Mouse (Mus musculus) heart, embryonic 10.5 days (tissue): ENCODE measurements at regions not wholly inside any gene's neighbourhood (a gene's known extent, or its start where the extent isn't known, plus 50 kb on each side); places are given as distances from the start of the nearest gene placed in this dataset.
"Not testable (repeated sequence)": the region's sequence is repeated elsewhere in the genome, so short reads cannot be mapped to it uniquely, and the experiment has no call there.

Source experiments
- DNase-seq: peaks from one replicate; pipeline ENCODE4 v3.0.0-alpha.2; 2017; ENCODE audit warnings: low spot score
- H3K27ac ChIP-seq: fragments of 300-500 bp; sonication (generic); 2 replicates; pipeline ENCODE4 v1.5.1; 2016; ENCODE audit warnings: mild to moderate bottlenecking
- H3K27me3 ChIP-seq: fragments of 300-500 bp; sonication (generic); 2 replicates; pipeline ENCODE4 v1.6.1; 2016; ENCODE audit warnings: mild to moderate bottlenecking; ENCODE audit not compliant: poor library complexity, insufficient read depth, severe bottlenecking
- H3K36me3 ChIP-seq: fragments of 300-500 bp; sonication (generic); 2 replicates; pipeline ENCODE4 v1.6.1; 2016; ENCODE audit warnings: mild to moderate bottlenecking, moderate library complexity
- H3K4me1 ChIP-seq: fragments of 300-500 bp; sonication (generic); 2 replicates; pipeline ENCODE4 v1.6.1; 2016; ENCODE audit warnings: mild to moderate bottlenecking
- H3K4me3 ChIP-seq: fragments of 300-500 bp; sonication (generic); 2 replicates; pipeline ENCODE4 v1.5.1; 2016; ENCODE audit warnings: mild to moderate bottlenecking, moderate library complexity
- H3K9me3 ChIP-seq: fragments of 300-500 bp; sonication (generic); 2 replicates; pipeline ENCODE4 v1.6.1; 2016; ENCODE audit warnings: mild to moderate bottlenecking, moderate library complexity
- WGBS: fragments of 180-500 bp; shearing (Covaris S2); methylation state at CpG from one replicate; pipeline ENCODE4 v1.1.7; 2016; 5-methylcytosine and 5-hydroxymethylcytosine counted together

DNA sequence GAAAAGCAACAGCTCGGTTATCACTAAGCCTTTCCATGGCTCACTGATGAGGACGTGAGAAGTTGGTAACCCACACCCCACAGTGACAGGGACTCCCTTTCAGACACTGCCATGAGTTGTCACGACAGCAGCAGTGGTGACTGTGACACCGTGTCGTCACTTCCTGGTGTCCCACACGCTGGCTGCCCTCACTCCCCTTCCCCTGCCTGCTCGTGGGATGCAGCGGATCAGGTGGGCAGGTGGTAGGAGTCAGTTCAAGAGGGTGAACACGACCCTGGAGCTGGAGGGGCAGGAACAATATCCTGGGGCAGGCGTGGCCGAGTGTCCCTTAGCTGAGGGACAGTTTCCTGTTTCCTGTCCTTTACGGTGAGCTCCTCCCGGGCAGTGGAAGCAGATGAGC is 264.9 kb downstream of the Prex1 start:
- Histone ChIP-seq H3K36me3 (no peaks in the 10 kb centered on the region), H3K4me1 (peaks cover 65% of the 10 kb centered on the region), H3K27ac (peak overlapping the region; percentile 82), H3K9me3 (no peaks in the 10 kb centered on the region), H3K27me3 (no peaks in the 10 kb centered on the region), H3K4me3 (no peak overlapping the region)
- DNase-seq, result no peak
- 41% methylated on average over 13 of the region's 13 CpGs for WGBS

DNA sequence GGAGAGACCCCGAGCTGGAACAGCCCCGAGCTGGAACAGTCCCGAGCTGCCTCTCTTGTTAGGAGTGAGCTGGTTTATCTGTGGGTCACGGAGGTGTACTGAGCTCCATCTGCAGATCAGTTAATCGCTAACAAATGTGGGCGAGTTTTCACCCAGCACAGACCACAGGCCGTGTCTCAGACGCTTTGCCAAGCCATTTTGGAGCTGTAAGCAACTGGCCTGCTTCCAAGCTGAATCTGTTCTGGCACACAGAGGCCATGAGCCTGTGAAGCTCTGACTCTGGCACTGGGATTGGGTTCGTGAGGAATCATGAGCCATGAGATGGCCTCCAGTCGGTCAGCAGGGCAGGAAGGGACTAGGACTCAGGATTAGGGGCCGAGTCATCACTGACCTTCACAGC is 265.5 kb downstream of the Prex1 start:
- WGBS, result 55% methylated on average over 11 of the region's 11 CpGs
- Histone ChIP-seq H3K27me3 (no peaks in the 10 kb centered on the region), H3K4me1 (peaks cover 61% of the 10 kb centered on the region), H3K27ac (peak overlapping the region; percentile 82), H3K4me3 (no peak overlapping the region), H3K36me3 (no peaks in the 10 kb centered on the region), H3K9me3 (no peaks in the 10 kb centered on the region)
- DNase-seq, result no peak

DNA sequence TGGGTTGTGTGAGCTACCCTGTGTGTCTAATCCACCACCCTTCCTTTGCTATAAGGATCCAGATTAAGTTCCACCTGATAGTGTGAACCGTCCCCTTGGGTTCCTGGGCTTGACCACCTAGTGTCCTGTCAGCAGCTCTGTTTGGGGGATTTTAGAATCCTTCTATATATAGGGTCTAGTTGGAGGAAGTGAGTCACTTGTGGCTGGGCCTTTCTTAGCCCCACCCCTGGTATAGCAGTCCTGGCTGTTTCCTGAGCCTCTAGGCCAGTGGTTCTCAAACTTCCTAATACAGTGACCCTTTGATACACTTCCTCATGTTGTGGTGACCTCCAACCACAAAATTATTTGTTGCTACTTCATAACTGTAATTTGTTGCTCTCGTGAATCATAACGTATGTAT is 267.1 kb downstream of the Prex1 start:
- Histone ChIP-seq H3K27me3 (no peaks in the 10 kb centered on the region), H3K9me3 (no peaks in the 10 kb centered on the region), H3K36me3 (no peaks in the 10 kb centered on the region), H3K4me1 (peaks cover 73% of the 10 kb centered on the region), H3K4me3 (no peak overlapping the region), H3K27ac (peak overlapping the region; percentile 77)
- no peak for DNase-seq
- WGBS, result 70% methylated on average over 3 of the region's 3 CpGs

DNA sequence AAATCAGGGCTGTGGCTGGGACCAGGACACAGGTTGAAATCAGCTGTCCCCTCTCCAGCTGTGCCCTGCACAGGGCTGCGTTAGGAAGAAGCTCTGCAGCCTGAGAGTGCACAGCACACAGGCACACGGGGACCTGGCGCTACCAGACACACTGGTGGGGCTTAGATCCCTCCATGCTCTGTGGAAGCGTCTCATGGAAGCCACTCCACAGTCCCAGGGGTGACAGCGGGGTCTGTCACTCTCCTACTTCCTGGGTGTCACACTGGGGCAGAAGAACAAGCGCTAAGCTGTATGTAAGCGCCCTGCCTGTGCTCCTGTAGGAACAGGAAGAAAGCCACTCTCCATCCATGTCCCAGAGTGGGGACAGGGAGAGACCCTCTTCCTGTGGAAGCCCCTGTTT is 267.8 kb downstream of the Prex1 start:
- H3K4me3 ChIP-seq, DNase-seq, H3K36me3 ChIP-seq, H3K9me3 ChIP-seq, H3K27me3 ChIP-seq: not testable (repeated sequence)
- WGBS, result 59% methylated on average over 7 of the region's 7 CpGs
- H3K27ac ChIP-seq, result peak overlapping the region; percentile 77
- peaks cover 68% of the 10 kb centered on the region for H3K4me1 ChIP-seq

DNA sequence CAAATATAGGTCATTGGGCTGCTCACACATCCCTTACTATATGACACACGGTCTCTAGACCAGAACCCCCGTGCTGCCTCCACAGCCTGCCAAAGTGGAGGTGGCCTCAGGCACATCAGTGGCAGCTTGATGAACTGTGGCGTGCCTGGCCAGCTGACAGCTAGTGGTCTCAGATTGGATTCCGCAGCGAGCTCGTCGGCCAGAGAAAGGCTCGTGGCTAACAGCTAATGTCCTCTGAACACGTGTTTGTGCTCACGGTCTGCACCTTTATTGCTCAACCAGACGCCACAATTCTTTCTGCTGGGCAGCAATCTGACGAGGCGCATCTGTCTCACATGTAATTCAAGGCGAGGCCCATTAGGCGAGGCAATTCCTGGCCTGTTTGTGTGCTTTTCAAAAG is 270.6 kb downstream of the Prex1 start:
- Histone ChIP-seq H3K27ac (peak overlapping the region; percentile 59), H3K27me3 (no peaks in the 10 kb centered on the region), H3K36me3 (no peaks in the 10 kb centered on the region), H3K9me3 (no peaks in the 10 kb centered on the region), H3K4me3 (no peak overlapping the region), H3K4me1 (peaks cover 58% of the 10 kb centered on the region)
- no peak for DNase-seq
- 59% methylated on average over 15 of the region's 15 CpGs for WGBS

DNA sequence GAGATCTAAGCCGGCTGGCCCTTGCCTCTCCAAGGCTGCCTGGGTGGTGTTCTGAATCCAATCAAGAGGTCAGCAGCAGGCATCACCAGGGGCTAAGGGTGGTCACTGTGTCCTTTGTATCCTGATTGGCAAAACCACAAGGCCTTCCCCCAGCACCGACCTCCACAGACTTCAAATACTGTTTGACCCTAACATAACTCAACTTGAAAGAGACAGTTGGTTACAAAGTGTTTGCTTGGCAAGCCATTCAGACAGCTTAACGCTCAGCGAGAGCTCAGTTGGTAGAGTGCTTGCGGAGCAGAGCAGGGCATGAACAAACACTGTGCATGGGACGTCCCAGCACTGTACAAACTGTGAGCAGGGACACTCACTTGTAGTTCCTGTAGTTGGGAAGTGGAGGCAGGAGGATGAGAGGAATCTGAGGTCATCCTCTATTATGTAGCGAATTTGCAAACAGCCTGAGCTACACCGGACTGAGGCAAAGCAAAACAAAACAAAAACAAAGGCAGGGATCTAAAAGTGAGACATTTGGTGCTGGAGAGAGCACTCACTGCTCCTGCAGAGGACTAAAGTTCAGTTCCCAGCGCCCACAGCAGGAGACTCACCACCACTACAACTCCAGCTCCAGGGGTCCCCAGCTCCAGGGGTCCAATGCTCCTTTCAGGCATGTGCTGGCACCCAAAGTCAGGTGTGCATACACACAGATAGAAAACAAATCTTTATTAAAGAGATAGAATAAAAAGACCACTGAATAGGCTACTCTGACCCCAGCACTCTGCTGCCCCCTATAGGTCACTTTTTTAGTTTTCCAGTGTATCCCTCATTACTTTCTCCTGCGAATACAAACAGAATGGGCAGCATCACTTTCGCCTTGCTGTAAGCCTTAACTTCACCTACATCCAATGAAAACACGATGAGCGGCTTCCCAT is 273.5 kb downstream of the Prex1 start:
- Histone ChIP-seq H3K36me3 (no peaks in the 10 kb centered on the region), H3K27ac (peak overlapping the region; percentile 57), H3K9me3 (no peaks in the 10 kb centered on the region), H3K4me3 (no peak overlapping the region), H3K27me3 (no peaks in the 10 kb centered on the region), H3K4me1 (peaks cover 32% of the 10 kb centered on the region)
- 63% methylated on average over 13 of the region's 13 CpGs for WGBS
- no peak for DNase-seq

DNA sequence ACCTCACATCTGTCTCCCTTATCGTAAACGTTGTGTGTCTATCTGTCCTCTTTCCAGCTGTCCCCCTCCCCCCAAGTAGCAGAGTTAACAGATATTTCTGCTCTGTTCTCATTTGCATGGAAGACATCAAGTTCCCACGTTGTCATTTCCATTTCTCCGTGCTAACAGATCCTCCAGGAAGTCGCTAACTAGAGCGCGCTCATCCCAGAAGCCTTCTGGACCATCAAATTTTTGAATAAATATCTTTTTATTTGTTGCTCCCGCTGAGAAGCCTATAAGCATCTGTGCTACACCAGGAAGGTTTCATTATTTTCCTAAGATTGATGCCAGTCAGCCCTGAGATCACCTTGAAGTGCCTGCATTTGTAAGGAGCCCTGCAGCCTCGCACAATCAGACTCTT is 275.4 kb downstream of the Prex1 start:
- H3K9me3 ChIP-seq, result no peaks in the 10 kb centered on the region
- WGBS, result 83% methylated on average over 9 of the region's 9 CpGs
- H3K27me3 ChIP-seq, result no peaks in the 10 kb centered on the region
- H3K36me3 ChIP-seq, result no peaks in the 10 kb centered on the region
- no peak for DNase-seq
- peaks cover 45% of the 10 kb centered on the region for H3K4me1 ChIP-seq
- H3K4me3 ChIP-seq, result no peak overlapping the region
- H3K27ac ChIP-seq, result no peak overlapping the region

DNA sequence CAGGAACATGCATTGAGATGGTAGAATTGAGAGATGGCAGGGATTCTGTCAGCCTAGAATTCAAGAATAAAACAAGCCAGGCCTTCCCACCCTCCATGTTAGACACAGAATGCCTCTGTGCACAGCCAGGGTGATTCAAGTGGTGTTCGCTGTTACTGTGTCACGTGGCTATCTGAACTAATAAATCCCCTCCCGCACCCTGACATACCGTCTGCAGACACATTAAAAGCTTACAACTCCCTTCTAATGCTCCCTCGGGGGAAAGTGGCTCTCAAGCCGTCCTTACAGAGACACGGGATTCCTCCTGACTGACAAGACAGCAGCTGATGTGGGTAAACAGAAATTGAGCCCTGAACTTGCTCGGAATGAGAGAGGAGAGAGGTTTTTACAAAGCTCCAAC is 279.1 kb downstream of the Prex1 start:
- DNase-seq, result no peak
- WGBS, result 50% methylated on average over 8 of the region's 8 CpGs
- Histone ChIP-seq H3K36me3 (no peaks in the 10 kb centered on the region), H3K4me3 (no peak overlapping the region), H3K4me1 (peaks cover 50% of the 10 kb centered on the region), H3K27me3 (no peaks in the 10 kb centered on the region), H3K27ac (peak overlapping the region; percentile 83), H3K9me3 (no peaks in the 10 kb centered on the region)

DNA sequence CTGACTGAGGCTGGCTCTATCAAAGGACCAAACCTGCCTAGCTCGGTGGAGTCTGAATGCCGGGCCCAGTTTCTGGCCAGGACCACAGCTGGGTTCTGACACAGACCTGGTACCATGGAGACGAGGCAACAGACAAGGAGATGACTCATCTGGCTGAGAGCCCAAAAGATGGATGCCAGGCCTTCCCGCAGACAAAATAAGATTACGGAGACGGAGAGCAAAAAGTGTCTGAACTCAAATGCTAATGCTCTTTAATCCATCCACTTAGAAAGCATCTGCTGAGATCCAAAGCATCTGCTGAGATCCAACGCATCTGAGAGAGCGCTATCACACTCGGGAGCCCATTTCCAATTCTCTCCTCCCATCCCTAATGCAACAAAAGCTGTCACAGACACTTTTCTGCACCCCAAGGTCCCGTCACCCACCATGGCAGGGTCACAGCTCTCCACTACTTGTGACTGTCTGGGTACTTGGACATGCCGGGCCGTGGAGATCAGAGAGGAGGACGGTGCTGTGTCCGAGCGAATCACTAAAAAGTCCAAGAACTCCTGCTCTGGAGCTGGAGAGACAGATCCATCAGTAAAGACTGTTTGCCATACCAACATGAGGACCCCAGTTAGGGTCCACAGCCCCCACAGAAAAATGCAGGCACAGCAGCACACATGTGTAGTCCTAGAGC is 278.3 kb upstream of the Sulf2 start:
- Histone ChIP-seq H3K36me3 (no peaks in the 10 kb centered on the region), H3K27me3 (no peaks in the 10 kb centered on the region), H3K4me3 (no peak overlapping the region), H3K27ac (peak overlapping the region; percentile 83), H3K4me1 (peaks cover 55% of the 10 kb centered on the region), H3K9me3 (no peaks in the 10 kb centered on the region)
- peak; percentile 82 for DNase-seq
- 50% methylated on average over 15 of the region's 15 CpGs for WGBS

DNA sequence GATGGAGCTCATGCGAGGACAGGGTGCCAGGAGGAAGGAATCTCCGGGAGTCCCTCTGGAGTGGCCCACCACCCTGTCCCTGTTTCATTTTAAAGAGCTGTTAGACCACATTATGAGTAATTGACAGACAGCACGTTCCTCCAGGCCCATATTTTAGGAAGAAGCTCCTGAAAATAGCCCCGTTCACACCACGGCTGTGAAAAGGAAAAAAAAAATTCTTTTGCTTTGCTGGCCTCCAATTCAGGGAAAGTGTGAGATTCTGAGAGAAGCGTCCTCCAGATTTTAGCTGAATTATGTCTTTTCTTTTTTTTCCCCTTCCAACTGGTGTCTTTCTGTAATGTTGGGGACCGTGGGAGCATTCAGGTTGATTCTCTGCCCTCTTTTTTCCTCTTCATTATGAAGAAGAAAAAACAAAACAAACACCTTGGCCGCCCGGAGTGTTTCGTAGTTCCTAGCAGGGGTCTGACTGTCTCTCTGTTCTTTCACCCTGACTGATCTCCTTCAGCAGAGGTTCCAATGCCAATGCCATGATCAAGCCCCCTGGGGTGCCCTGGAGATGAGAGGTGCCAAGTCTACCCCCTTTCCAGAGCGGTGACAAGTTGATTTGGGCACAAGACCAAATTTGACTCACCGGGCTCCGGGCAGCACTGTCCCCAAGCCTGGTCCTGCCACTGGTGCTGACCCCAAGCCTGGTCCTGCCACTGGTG is 277.6 kb upstream of the Sulf2 start:
- DNase-seq, result no peak
- Histone ChIP-seq H3K27ac (peak overlapping the region; percentile 83), H3K27me3 (no peaks in the 10 kb centered on the region), H3K9me3 (no peaks in the 10 kb centered on the region), H3K36me3 (no peaks in the 10 kb centered on the region), H3K4me3 (no peak overlapping the region), H3K4me1 (peaks cover 53% of the 10 kb centered on the region)
- WGBS, result 80% methylated on average over 13 of the region's 13 CpGs

DNA sequence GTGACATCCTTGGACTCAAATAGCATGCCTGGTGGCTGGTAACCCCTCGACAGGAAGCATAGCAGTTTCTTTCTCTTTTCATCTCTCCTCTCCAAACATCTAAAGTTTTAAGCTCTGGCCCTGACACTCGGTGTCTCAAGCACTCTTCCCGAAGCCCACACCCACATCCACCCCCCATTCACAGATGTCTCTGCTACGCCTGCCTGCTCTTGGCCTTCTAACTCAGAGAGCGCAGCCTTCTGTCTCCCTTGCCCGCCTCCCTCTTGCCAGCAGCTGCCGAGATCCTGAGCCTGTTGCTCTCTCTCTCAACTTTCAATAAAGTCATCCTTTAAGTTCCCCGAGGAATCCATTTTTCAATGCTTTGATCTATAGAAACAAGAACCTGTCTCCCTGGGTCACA is 277.1 kb upstream of the Sulf2 start:
- no peaks in the 10 kb centered on the region for H3K27me3 ChIP-seq
- peaks cover 56% of the 10 kb centered on the region for H3K4me1 ChIP-seq
- no peaks in the 10 kb centered on the region for H3K36me3 ChIP-seq
- no peak overlapping the region for H3K4me3 ChIP-seq
- WGBS, result 68% methylated on average over 8 of the region's 8 CpGs
- no peak for DNase-seq
- peak overlapping the region; percentile 83; the same call in 1 of the 2 replicates for H3K27ac ChIP-seq
- no peaks in the 10 kb centered on the region for H3K9me3 ChIP-seq

DNA sequence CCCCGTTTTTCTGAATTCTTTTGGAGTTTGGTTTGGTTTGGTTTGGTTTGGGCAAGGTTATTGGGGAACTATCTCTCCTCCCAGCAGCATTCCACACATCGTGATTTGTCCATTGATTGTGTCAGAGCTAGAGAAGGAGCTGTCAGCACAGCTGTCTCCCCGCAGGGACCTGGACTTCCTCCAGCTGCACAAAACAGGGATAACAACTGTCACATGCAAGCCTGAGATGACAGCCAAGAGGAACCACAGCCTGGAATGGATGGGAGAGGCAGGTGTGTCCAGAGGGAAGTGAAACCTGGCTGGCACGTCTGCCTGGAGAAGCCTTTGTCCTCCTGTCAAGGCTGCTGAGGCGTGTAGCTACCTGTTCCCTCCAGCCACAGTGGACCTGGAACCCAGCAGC is 274.5 kb upstream of the Sulf2 start:
- H3K27me3 ChIP-seq, result no peaks in the 10 kb centered on the region
- peaks cover 82% of the 10 kb centered on the region for H3K4me1 ChIP-seq
- H3K4me3 ChIP-seq, result no peak overlapping the region
- H3K9me3 ChIP-seq, result no peaks in the 10 kb centered on the region
- no peak for DNase-seq
- peak overlapping the region; percentile 75 for H3K27ac ChIP-seq
- no peaks in the 10 kb centered on the region for H3K36me3 ChIP-seq
- WGBS, result 27% methylated on average over 5 of the region's 5 CpGs

DNA sequence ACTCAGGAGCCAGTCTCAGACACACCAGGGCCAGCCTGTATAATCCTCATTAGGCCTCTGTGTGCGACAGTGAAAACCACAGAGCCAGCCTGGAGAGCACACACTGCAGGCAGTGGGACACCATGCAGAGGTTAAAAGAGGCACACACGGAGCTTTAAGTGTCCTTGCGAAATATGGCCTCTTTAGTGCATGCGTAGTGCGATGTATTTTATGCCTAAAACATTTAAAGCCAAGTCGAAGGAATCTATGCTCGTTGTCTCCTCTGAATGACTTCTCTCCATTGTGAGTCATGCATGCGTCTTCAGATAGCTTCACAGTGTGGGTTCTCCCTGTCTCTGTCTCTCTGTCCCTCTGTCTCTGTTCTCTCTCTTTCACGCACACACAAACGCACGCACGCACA is 274.0 kb upstream of the Sulf2 start:
- no peak for DNase-seq
- Histone ChIP-seq H3K4me3 (no peak overlapping the region), H3K27me3 (no peaks in the 10 kb centered on the region), H3K36me3 (no peaks in the 10 kb centered on the region), H3K27ac (peak overlapping the region; percentile 75), H3K9me3 (no peaks in the 10 kb centered on the region), H3K4me1 (peaks cover 78% of the 10 kb centered on the region)
- 72% methylated on average over 12 of the region's 12 CpGs for WGBS
